Mouse (Mus musculus): ENCODE data around the gene Tmem260. TPM values are rescaled to one million over a fixed set of nuclear protein-coding genes. Genes with fewer than 3 reads are reported as not detected.

Tmem260 gene
- polyA plus RNA-seq, 2 experiments from 2014 or later = 8.2 to 12.2 TPM

GRCm38 (mm10) chr14:48553754-48554153 lies 107.8 kb downstream of the Tmem260 start:
- ATAC-seq = no peak

- ATAC-seq = no peak
These were observed 113.1 kb downstream of the Tmem260 start for GRCm38 (mm10) chr14:48558975-48559374.

DNA sequence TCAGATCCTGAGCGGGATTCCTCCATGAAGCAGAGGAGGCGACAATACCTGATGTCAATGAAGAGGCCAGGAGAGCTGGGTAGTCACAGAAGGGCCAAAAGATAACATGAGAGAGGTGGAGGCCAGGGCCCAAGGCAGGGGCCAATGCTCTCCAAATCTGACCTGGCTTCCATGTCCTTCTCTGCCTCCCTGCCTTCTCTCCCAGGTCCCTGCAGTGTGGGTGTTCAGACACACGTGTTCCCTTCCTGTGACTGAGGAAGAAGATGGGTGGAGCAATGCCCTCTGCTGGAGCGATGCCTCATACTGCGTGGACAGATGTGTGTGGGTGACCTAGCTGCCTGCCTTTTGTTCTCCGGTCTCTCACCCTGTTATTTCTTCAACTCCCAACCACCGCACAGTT lies 113.8 kb downstream of the Tmem260 start:
- ATAC-seq = no peak

GRCm38 (mm10) chr14:48566596-48566995 lies 120.7 kb downstream of the Tmem260 start:
- no peak for ATAC-seq

Other genes starting within 250 kb of the Tmem260 start
- under 1 TPM in 1 of 2 experiments, not detected in 1; 0.28 TPM for gene Otx2, start 227.7 kb downstream of the Tmem260 start, polyA plus RNA-seq (2017; shearing (Covaris generic))